Mouse (Mus musculus) 416B (cell line): Measurements from ENCODE around the gene Rara.
A peak's percentile ranks its signal among the peaks of the same experiment; 100 is the strongest.

ENCODE experiments used
- DNase-seq: peaks from one replicate; pipeline ENCODE4 v3.0.0; 2011; ENCODE audit warnings: low read depth

Gene Rara

DNA sequence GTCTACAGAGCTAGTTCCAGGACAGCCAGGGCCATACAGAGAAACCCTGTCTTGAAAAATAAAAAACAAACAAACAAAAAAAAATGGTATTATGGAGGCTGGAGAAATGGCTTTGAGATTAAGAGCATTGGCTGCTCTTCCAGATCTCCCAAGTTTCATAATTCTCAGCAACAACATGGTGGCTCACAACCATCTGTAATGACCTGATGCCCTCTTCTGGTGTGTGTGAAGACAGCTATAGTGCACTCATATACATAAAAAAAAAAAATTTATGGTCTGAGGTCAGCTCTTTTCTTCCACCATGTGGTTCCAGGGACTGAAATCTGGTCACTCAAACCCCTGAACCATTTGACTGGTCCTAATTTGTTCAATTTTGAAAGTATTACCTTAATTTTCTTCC, 71.2 kb downstream of the Rara start:
- DNase-seq = no peak

DNA sequence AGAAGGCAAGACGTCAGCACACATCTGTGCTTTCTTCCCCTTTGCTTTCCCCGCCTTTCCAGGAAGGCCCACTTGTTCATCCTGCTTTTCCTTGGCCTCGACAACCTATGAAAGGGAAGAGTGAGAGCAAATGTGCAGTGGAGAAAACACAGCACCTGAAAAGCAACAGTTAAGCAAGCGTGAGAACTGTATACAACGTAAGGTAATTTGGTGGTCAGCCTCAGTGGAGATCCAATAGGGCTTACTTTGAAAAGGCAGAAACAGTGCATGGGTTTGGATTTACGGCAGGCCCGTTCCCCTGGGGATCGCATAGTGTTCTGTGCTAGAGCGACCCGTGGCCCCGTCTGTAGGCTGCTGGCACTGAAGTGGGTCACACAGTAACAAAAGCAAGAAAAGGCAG, 71.6 kb downstream of the Rara start:
- DNase-seq = no peak

GRCm38 (mm10) chr11:99006788-99007187, 79.2 kb downstream of the Rara start:
- no peak for DNase-seq

DNA sequence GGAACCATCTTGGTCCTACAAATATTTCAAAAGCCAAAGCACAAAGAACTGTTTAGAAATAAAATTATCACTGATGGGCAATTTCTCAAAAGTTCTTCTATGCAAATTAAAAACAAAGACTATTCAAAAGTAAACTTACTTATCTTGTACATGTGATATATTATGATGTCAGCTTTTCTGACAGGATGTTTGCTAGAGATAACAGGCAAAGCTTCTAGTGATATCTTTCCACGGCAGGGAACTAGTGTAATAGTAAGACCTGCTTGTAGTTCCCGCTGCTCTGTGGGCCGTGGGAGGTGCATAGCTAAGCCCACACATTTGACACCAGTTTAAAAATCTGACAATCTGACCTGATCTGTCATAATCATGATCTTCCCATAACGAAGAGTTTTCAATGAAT, 82.5 kb downstream of the Rara start:
- no peak for DNase-seq

DNA sequence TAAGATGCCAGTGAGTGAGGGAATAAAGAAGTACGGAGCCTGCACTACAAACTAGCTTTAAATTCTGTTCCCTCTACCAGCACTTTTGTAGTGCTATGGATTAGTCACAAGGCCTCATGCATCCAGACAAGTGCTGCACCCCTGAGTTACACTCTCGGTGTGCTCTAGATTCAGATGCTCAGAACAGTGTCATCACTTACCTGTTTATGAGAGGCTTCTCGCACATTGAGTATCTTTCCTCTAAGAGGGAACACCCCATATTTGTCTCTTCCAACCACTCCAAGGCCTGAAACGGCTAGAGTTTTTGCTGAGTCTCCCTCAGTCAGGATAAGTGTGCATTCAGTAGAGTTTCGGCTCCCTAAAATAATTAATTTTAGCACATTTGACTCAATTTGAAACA, 83.1 kb downstream of the Rara start:
- no peak for DNase-seq

GRCm38 (mm10) chr11:99013856-99014255, 86.2 kb downstream of the Rara start:
- DNase-seq = no peak

GRCm38 (mm10) chr11:99019844-99020243, 92.2 kb downstream of the Rara start:
- no peak for DNase-seq

GRCm38 (mm10) chr11:99022384-99022933, 94.8 kb downstream of the Rara start:
- no peak for DNase-seq

DNA sequence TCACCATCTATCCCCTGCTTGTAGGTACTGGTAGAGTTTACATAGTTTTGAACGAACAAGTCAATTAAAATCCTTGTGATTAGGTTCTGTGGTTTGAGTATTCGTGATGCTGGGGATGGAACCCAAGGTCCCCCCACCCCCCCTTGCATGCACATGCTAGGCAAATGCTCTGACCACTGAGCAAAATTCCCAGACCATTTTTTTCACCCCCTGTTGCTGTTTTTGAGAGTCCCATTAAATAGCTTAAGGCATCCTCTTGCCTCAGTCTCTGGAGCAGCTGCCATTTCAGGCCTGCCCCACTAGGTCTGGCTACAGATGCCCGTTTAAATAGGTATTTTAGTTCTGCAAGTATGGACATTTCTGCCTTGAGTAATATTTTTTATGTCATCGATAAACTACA, 95.5 kb downstream of the Rara start:
- peak; percentile 35 for DNase-seq

DNA sequence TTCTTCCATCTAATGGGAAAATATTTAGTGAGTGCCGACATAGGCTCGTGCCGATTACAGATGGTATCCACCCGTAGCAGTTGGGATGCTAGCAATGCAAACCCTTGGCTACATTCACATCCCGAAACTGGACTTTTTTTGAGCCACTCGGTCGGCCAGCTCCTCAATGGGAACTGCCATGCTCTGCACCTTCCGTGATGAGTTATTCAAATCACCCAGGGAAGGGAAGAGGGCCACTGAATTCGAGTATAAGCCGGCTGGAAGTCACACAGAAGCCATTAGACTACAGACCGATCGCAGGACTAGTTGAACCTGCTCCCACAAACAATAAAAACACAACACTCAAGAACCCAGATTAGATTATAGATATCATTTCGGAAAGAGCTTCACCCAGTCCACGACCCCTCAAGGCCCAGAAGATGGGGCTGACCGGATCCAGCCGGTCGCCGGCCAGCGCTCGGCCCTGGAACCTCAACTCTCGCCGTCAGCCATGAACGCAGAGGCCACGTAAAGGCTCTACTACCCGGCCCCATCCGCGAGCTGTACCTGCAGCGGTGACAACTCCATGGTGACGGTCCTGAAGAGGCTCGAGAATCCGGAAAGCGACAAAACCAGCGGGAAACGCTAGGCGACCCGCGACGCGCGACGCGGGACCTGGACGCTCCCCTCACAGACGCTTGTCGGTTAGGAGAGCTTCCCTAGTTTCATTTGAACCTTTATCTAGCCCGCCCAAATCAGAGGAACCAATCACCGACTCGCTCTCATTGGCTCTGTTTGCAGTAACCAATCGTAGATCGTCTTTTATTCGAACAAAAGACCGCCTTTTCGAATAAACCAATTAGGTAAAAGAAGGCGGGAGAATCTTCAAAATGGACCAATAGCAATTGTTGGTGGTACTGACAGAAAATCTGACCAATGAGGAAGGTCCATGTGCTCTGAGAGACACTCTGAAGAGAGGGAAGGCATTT, 96.2 kb downstream of the Rara start, which contains the start of gene Top2a:
Gene Top2a, minus strand, starts transcription at position 690 of the 968 bp plus-strand sequence.
- DNase-seq = peak; percentile 100
